8 mouse cellular contexts compared by ENCODE assay signal in genomic region chr2:91537588-91538205, GRCm38 (mm10). TPM values are rescaled to one million over a fixed set of nuclear protein-coding genes. Genes with fewer than 3 reads are reported as not detected.
DNase-seq lines count a peak whose midpoint lies in the region; ATAC-seq and TF ChIP-seq lines count a peak whose summit lies in the region.

No protein-coding gene starts in this region.

- DNase-seq in 3134 (ENCODE audit: extremely low read depth, insufficient read length, low spot score) = peak; percentile 75
- peak; percentile 73 for DNase-seq in c-Kit-positive CD71-negative TER-119-negative erythroid progenitor cells, embryonic 14.5 days (ENCODE audit: low read depth)
- DNase-seq in forebrain, embryonic 10.5 days (ENCODE audit: extremely low spot score, low spot score) = peak; percentile 56
- peak; percentile 93 for DNase-seq in kidney, postnatal 10 days
- peak; percentile 81 for DNase-seq in liver, embryonic 11.5 days (ENCODE audit: low spot score)
- DNase-seq in spleen, postnatal 4 days (ENCODE audit: low spot score in 2 of 2) = peak; percentile 79 to 88

- H3K36me3 ChIP-seq in forebrain, embryonic 10.5 days (replicated peaks) = peaks cover 29% of the 10 kb centered on the region
- H3K36me3 ChIP-seq in heart, embryonic 14.5 days (ENCODE audit: control insufficient read depth, insufficient read depth, low read length) = 0 out of 2 replicates have a peak, but pooled peaks cover 4% of the 10 kb centered on the region
- no peaks in the 10 kb centered on the region for H3K36me3 ChIP-seq in liver, embryonic 11.5 days (ENCODE audit: control insufficient read depth, insufficient read depth, low read length)
- H3K36me3 ChIP-seq in myocyte (ENCODE audit: control insufficient read depth, insufficient read depth) = no peaks in the 10 kb centered on the region

- H3K9ac ChIP-seq in heart, embryonic 14.5 days (ENCODE audit: low read length) = peak overlapping the region; percentile 71
- H3K9ac ChIP-seq in liver, embryonic 11.5 days (ENCODE audit: low read depth, low read length) = peak overlapping the region; percentile 25; the same call in 1 of the 2 replicates

- H3K9me3 ChIP-seq in forebrain, embryonic 10.5 days = no peaks in the 10 kb centered on the region
- H3K9me3 ChIP-seq in heart, embryonic 14.5 days (ENCODE audit: control insufficient read depth, low read length) = no peaks in the 10 kb centered on the region
- no peaks in the 10 kb centered on the region for H3K9me3 ChIP-seq in liver, embryonic 11.5 days (ENCODE audit: control insufficient read depth, low read length)

- H3K4me1 ChIP-seq in forebrain, embryonic 10.5 days = peaks cover 19% of the 10 kb centered on the region
- H3K4me1 ChIP-seq in heart, embryonic 14.5 days (ENCODE audit: control insufficient read depth in 2 of 2, insufficient read depth in 2 of 2, low read length in 2 of 2) = peaks cover 0 to 12% of the 10 kb centered on the region in 2 experiments; a peak in 2 of 4 replicates
- H3K4me1 ChIP-seq in liver, embryonic 11.5 days (replicated peaks; ENCODE audit: control insufficient read depth, insufficient read depth, low read length) = peaks cover 6% of the 10 kb centered on the region; the same call in 1 of the 2 replicates

- H3K27me3 ChIP-seq in forebrain, embryonic 10.5 days (ENCODE audit: poor library complexity, severe bottlenecking) = no peaks in the 10 kb centered on the region
- no peaks in the 10 kb centered on the region for H3K27me3 ChIP-seq in heart, embryonic 14.5 days (ENCODE audit: control insufficient read depth, insufficient read depth, low read length)
- no peaks in the 10 kb centered on the region for H3K27me3 ChIP-seq in liver, embryonic 11.5 days (replicated peaks; ENCODE audit: control insufficient read depth, insufficient read depth, low read length)
- no peaks in the 10 kb centered on the region for H3K27me3 ChIP-seq in myocyte (ENCODE audit: control insufficient read depth, insufficient read depth, insufficient read length)

- no peak overlapping the region for H3ac ChIP-seq in myocyte (ENCODE audit: control insufficient read depth, insufficient read length)

- peaks cover 100% of the 10 kb centered on the region for H3K79me2 ChIP-seq in myocyte (ENCODE audit: control insufficient read depth, insufficient read depth)

- no peak overlapping the region for H3K27ac ChIP-seq in forebrain, embryonic 10.5 days
- H3K27ac ChIP-seq in heart, embryonic 14.5 days (replicated peaks in 1 of 2; ENCODE audit: control insufficient read depth in 1 of 2, insufficient read depth in 1 of 2, low read depth in 2 of 2, low read length in 2 of 2) = peak overlapping the region; percentile 71 to 78
- no peak overlapping the region for H3K27ac ChIP-seq in liver, embryonic 11.5 days (ENCODE audit: low read depth, low read length)

- no peak for TF ChIP-seq POLR2A in myocyte (IDR thresholded peaks at IDR 0.05; ENCODE audit: insufficient read length, low read depth)

- peak overlapping the region; percentile 37 for H3K4me3 ChIP-seq in forebrain, embryonic 10.5 days
- H3K4me3 ChIP-seq in heart, embryonic 14.5 days (ENCODE audit: control insufficient read depth in 1 of 2, insufficient read depth in 1 of 2, low read depth in 1 of 2, low read length in 2 of 2) = peak overlapping the region; percentile 50 to 55
- peak overlapping the region; percentile 42 for H3K4me3 ChIP-seq in liver, embryonic 11.5 days (ENCODE audit: low read depth, low read length)
- no peak overlapping the region for H3K4me3 ChIP-seq in myocyte

- peak; percentile 99 for ATAC-seq in heart, embryonic 14.5 days (ENCODE audit: insufficient number of reproducible peaks, insufficient read depth, low FRiP score, low read depth)
- ATAC-seq in liver, embryonic 11.5 days (replicated peaks; ENCODE audit: low FRiP score) = peak; percentile 98

- peak overlapping the region; percentile 74 for H3K4me2 ChIP-seq in heart, embryonic 14.5 days (ENCODE audit: low read length)
- H3K4me2 ChIP-seq in liver, embryonic 11.5 days = peak overlapping the region; percentile 71
- H3K4me2 ChIP-seq in myocyte (ENCODE audit: low read depth) = peak overlapping the region; percentile 60

- 5% methylated on average over 17 of the region's 17 CpGs for WGBS in forebrain, embryonic 10.5 days
- WGBS in heart, embryonic 14.5 days = under 1% methylated on average over 17 of the region's 17 CpGs
- WGBS in liver, embryonic 11.5 days = 4% methylated on average over 17 of the region's 17 CpGs

TF ChIP-seq in myocyte, 11 proteins besides CTCF, POLR2A, EP300 and RAD21:
- no peak for TF ChIP-seq TCF3 (IDR thresholded peaks at IDR 0.05; ENCODE audit: insufficient read length, low read depth)
- no peak for TF ChIP-seq E2F4 (IDR thresholded peaks at IDR 0.05; ENCODE audit: insufficient read depth)
- TF ChIP-seq SRF (IDR thresholded peaks at IDR 0.05; ENCODE audit: control insufficient read depth, insufficient read length, low read depth) = no peak
- no peak for TF ChIP-seq CEBPB (IDR thresholded peaks at IDR 0.05; ENCODE audit: insufficient read depth, poor library complexity, severe bottlenecking)
- no peak for TF ChIP-seq REST (IDR thresholded peaks at IDR 0.05; ENCODE audit: insufficient read depth, insufficient read length)
- no peak for TF ChIP-seq MAX (IDR thresholded peaks at IDR 0.05; ENCODE audit: low read depth)
- TF ChIP-seq TCF12 (IDR thresholded peaks at IDR 0.05; ENCODE audit: insufficient read depth, poor library complexity, severe bottlenecking) = no peak
- TF ChIP-seq MYOD1 (IDR thresholded peaks at IDR 0.05; ENCODE audit: control insufficient read depth in 1 of 3, insufficient read length in 2 of 3, low read depth in 2 of 3) = peak in 1 of 3 experiments; percentile 18
- no peak for TF ChIP-seq POLR2AphosphoS2 (IDR thresholded peaks at IDR 0.05; ENCODE audit: insufficient read length, low read depth)
- peak in 1 of 3 experiments; percentile 14 for TF ChIP-seq MYOG (IDR thresholded peaks at IDR 0.05; ENCODE audit: control insufficient read depth in 1 of 3, insufficient read depth in 1 of 3, insufficient read length in 2 of 3, low read depth in 2 of 3)
- TF ChIP-seq USF1 (IDR thresholded peaks at IDR 0.05; ENCODE audit: low read depth) = no peak

RNA-seq across cellular contexts. Expression of gene Ckap5, which starts 11.1 kb away (rescaled TPM):
- polyA plus RNA-seq in forebrain, embryonic 10.5 days (2016; fragmentation: Nextera tagmentation; extraction: Ambion mirVana) = 150 and 154 TPM in 2 replicates
- polyA plus RNA-seq in heart, embryonic 14.5 days (2014; fragmentation: Nextera tagmentation; extraction: Ambion mirVana) = 63.5 and 68.2 TPM in 2 replicates
- 49.4 and 65.0 TPM in 2 replicates for polyA plus RNA-seq in liver, embryonic 11.5 days (2014; fragmentation: Nextera tagmentation; extraction: Ambion mirVana)
- polyA plus RNA-seq in myocyte (2012; fragmentation: generic; extraction: Trizol) = 12.6 TPM

Comparison
In these comparisons a context has a peak if more than half of its experiments do, and no peak if none do; other contexts are left out.
1. H3K27ac ChIP-seq: peak in heart, embryonic 14.5 days (2 of 2); none in forebrain, embryonic 10.5 days (single experiment) and liver, embryonic 11.5 days (single experiment).
2. Peak in every context shown above with its lines, with median percentiles within 50 percentile points of each other: DNase-seq and H3K4me2 ChIP-seq.